Mouse (Mus musculus) lung, postnatal 0 days (tissue): ENCODE data around the gene Etv5. TPM values are rescaled to one million over a fixed set of nuclear protein-coding genes. Genes with fewer than 3 reads are reported as not detected.

Experiments used
- ATAC-seq: fragments of 200-750 bp; cut with Nextera tagmentation; 2 replicates; pipeline ENCODE4 v1.8.0; 2017; ENCODE audit warnings: moderate library complexity
- DNase-seq: peaks from one replicate; pipeline ENCODE4 v3.0.0-alpha.2; 2016; ENCODE audit warnings: low spot score
- H3K27ac ChIP-seq: fragments of 300-500 bp; sonication (generic); 2 replicates; pipeline ENCODE4 v1.5.1; 2014; ENCODE audit warnings: antibody characterized with exemption, mild to moderate bottlenecking, low read length, mixed read lengths
- H3K27me3 ChIP-seq: fragments of 300-500 bp; sonication (generic); replicated peaks from 2 replicates; pipeline ENCODE4 v1.6.1; 2014; ENCODE audit warnings: low read length, mixed read lengths; ENCODE audit not compliant: insufficient read depth
- H3K36me3 ChIP-seq: fragments of 300-500 bp; sonication (generic); 2 replicates; pipeline ENCODE4 v1.6.1; 2014; ENCODE audit warnings: low read length, mixed read lengths; ENCODE audit not compliant: insufficient read depth
- H3K4me1 ChIP-seq: fragments of 300-500 bp; sonication (generic); 2 replicates; pipeline ENCODE4 v1.6.1; 2014; ENCODE audit warnings: antibody characterized with exemption, low read depth, low read length, mixed read lengths; ENCODE audit not compliant: insufficient read depth
- H3K4me2 ChIP-seq: fragments of 300-500 bp; sonication (generic); replicated peaks from 2 replicates; pipeline ENCODE4 v1.6.1; 2014; ENCODE audit warnings: low read depth, mild to moderate bottlenecking, low read length, moderate library complexity, mixed read lengths
- H3K4me3 ChIP-seq: fragments of 300-500 bp; sonication (generic); 2 replicates; pipeline ENCODE4 v1.5.1; 2014; ENCODE audit warnings: low read depth, low read length
- H3K9ac ChIP-seq: fragments of 300-500 bp; sonication (generic); replicated peaks from 2 replicates; pipeline ENCODE4 v1.6.1; 2014; ENCODE audit warnings: low read depth, mild to moderate bottlenecking
- H3K9me3 ChIP-seq: fragments of 300-500 bp; sonication (generic); 2 replicates; pipeline ENCODE4 v1.6.1; 2016; ENCODE audit warnings: low read length, mixed read lengths
- CTCF ChIP-seq: IDR thresholded peaks from 2 replicates; pipeline ENCODE4 v1.5.1; 2016; ENCODE audit warnings: antibody characterized with exemption, mild to moderate bottlenecking
- EP300 ChIP-seq: IDR thresholded peaks from 2 replicates; pipeline ENCODE4 v1.6.1; 2016; ENCODE audit warnings: antibody characterized with exemption, mild to moderate bottlenecking, control low read depth
- WGBS: fragments of 180-500 bp; shearing (Covaris S2); extraction: QIAGEN DNeasy Blood & Tissue Kit; methylation state at CpG from one replicate; pipeline ENCODE4 v1.1.7; 2014; 5-methylcytosine and 5-hydroxymethylcytosine counted together
- polyA plus RNA-seq: library from polyadenylated mRNA; unstranded; fragments of >200 nt; fragmentation: Nextera tagmentation; extraction: Ambion mirVana; gene quantifications from 2 replicates; pipeline ENCODE4 v1.2.1, GENCODE M21; 2015

Gene Etv5
- polyA plus RNA-seq, 1 experiment from 2014 or later, result 78.5 TPM

DNA sequence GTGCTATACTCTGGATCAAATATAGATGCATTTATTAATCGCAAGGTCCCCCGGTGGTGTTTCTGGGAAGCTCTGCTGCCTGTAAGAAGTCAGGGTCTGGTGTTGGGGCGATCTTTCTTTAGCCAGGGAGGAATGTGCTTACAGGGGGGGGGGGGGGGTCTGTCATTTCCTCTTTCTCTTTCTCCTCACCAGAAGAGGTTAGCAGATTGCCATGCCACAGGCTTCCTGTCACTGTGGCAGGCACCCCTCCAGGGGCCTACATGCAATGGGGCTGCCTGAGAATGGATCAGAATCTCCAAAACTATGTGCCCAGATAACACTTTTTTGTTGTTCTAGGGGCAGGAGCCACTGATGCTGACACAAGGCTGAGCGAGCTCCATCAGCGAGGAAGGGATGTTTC, 89.7 kb downstream of the Etv5 start:
- no peak overlapping the region for H3K9ac ChIP-seq
- WGBS, result 73% methylated on average over 5 of the region's 5 CpGs
- no peak overlapping the region for H3K4me2 ChIP-seq
- no peaks in the 10 kb centered on the region for H3K27me3 ChIP-seq
- ATAC-seq (no peak), DNase-seq (no peak)
- no peaks in the 10 kb centered on the region for H3K36me3 ChIP-seq
- TF ChIP-seq EP300, result no peak
- TF ChIP-seq CTCF, result no peak
- no peaks in the 10 kb centered on the region for H3K4me1 ChIP-seq
- H3K9me3 ChIP-seq, result no peaks in the 10 kb centered on the region
- no peak overlapping the region for H3K27ac ChIP-seq
- no peak overlapping the region for H3K4me3 ChIP-seq

DNA sequence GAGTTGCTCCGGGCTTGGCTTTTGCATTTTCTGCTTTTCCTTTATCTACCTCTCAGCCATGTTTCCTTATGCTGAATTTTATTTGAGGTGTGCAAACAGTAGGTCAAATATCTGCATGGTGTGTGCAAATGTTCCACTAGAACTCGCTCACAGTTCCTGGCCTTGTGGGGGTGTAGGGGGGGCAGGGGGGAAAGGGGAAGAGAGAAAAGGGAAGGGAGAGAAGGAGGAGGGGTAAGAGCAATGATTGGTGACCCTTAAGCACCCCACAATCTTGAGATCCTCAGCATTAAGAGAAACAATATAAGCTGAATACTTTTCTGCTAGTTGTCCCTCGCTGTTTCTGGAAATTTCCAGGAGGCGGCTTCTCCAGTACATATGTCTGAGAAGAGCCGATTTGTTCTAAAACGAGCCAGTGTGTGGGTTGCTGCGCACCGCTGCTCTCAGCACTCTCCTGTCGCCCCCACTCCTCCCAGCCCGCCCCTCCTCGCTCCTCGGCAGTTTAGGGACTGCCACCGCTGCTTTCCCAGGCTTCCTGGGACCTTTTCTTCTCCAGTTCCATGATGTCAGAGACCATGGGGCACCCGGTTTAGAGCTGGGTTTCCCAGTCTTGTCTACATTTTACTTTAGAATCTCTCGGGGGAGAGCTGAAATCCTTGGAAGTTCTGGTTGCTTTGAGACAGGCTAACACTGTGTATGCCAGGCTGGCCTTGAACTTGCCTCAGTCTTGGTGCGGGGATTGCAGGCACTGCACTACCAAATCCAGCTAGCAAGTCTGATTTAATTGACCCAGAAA, 90.8 kb downstream of the Etv5 start:
- Histone ChIP-seq H3K4me2 (0 out of 2 replicates have a peak overlapping the region, but pooled peaks have one; percentile 9), H3K9ac (no peak overlapping the region), H3K9me3 (no peaks in the 10 kb centered on the region), H3K4me3 (no peak overlapping the region), H3K4me1 (no peaks in the 10 kb centered on the region), H3K36me3 (no peaks in the 10 kb centered on the region), H3K27me3 (no peaks in the 10 kb centered on the region), H3K27ac (no peak overlapping the region)
- no peak for ATAC-seq
- no peak for DNase-seq
- TF ChIP-seq CTCF (no peak), EP300 (no peak)
- WGBS, result 28% methylated on average over 15 of the region's 16 CpGs

DNA sequence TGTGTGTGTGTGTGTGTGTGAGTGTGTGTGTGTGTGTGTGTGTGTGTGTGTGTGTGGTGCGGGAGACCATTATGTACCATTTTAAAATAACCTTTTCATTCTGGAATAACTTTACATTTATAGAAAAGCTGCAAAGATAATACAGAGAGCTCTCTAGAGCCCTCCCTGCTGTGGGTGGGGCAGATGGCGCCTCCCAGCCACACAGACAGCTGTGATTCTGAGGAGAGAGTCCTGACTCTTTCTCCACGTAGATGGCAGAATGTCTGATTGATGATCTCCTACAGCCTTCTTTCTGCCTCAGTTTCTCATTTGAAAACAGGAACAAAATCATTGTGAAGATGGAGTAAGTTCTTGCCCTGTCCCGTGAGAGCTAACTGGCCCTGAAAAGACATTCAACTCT, 91.5 kb downstream of the Etv5 start:
- Histone ChIP-seq H3K27ac (no peak overlapping the region), H3K36me3 (no peaks in the 10 kb centered on the region), H3K4me3 (no peak overlapping the region), H3K9ac (no peak overlapping the region), H3K9me3 (no peaks in the 10 kb centered on the region), H3K4me2 (no peak overlapping the region), H3K27me3 (no peaks in the 10 kb centered on the region), H3K4me1 (no peaks in the 10 kb centered on the region)
- ATAC-seq, result no peak
- no peak for DNase-seq
- TF ChIP-seq CTCF (no peak), EP300 (no peak)
- 59% methylated on average over 4 of the region's 4 CpGs for WGBS

DNA sequence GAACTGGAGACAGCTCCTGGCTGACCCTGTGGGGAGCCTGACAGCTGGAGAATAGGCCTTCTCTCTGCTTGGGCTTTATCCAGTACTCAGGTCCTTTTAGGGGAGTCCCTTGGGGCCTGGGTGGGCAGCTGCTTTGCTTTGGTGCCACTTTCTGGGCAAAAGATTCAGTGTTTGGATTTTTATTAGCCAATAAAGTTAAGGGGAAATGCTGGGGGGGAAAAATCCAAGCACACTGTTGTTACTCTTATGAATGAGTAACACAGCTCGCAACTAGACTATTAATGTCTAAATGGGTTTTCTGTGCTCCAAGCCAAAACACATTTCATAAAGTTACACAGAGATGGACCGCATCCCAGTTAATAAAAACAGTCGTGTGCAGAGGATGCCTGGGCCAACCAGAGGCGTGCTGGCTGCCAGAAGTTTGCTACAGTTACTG, 98.3 kb downstream of the Etv5 start:
- WGBS, result 55% methylated on average over 4 of the region's 4 CpGs
- H3K36me3 ChIP-seq, result no peaks in the 10 kb centered on the region
- H3K9me3 ChIP-seq, result no peaks in the 10 kb centered on the region
- no peak overlapping the region for H3K4me2 ChIP-seq
- H3K9ac ChIP-seq, result no peak overlapping the region
- H3K27me3 ChIP-seq, result no peaks in the 10 kb centered on the region
- no peak overlapping the region for H3K27ac ChIP-seq
- no peak overlapping the region for H3K4me3 ChIP-seq
- peak; percentile 64 for DNase-seq
- peak; percentile 57 for ATAC-seq
- H3K4me1 ChIP-seq, result no peaks in the 10 kb centered on the region
- TF ChIP-seq EP300 (no peak), CTCF (no peak)

DNA sequence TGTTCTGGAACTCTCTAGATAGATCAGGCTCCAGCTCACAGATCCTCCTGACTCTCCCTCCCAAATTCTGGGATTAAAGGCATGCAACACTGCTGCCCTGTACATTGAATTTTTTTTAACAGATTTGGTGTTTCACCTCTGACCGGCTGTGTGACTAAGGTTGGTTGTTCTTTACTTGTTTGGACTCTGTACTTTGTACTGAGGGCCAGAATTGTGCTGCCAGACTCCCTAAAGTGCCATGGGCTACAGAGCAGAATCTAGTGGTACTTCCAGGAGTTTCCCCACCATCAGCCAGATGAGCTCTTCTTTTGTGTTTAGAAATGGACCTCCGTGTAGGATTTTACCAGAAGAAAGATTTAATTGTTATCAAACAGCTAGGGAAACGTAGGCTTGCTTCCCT, 103.7 kb downstream of the Etv5 start:
- DNase-seq (no peak), ATAC-seq (no peak)
- H3K4me3 ChIP-seq, result no peak overlapping the region
- TF ChIP-seq EP300 (no peak), CTCF (no peak)
- H3K27me3 ChIP-seq, result no peaks in the 10 kb centered on the region
- no peaks in the 10 kb centered on the region for H3K9me3 ChIP-seq
- no peaks in the 10 kb centered on the region for H3K36me3 ChIP-seq
- H3K9ac ChIP-seq, result no peak overlapping the region
- 68% methylated on average over 3 of the region's 3 CpGs for WGBS
- H3K4me1 ChIP-seq, result no peaks in the 10 kb centered on the region
- no peak overlapping the region for H3K27ac ChIP-seq
- no peak overlapping the region for H3K4me2 ChIP-seq

Other genes starting within 250 kb of the Etv5 start
- gene Tra2b, start 173.7 kb downstream of the Etv5 start, polyA plus RNA-seq, result 127 and 145 TPM in 2 replicates
- gene Dgkg, start 217.5 kb upstream of the Etv5 start, polyA plus RNA-seq, result 0.96 and 1.2 TPM in 2 replicates